Mouse (Mus musculus): ENCODE results near the gene Nags.

Nags gene

GRCm38 (mm10) chr11:102145471-102146001 lies at the start of gene Nags:
Nags (plus strand) TSS chr11:102145513.
- DNase-seq (ENCODE audit: low read depth, low spot score), result no peak

GRCm38 (mm10) chr11:102095676-102096075 lies 49.6 kb upstream of the Nags start:
- no peak for DNase-seq (ENCODE audit: low read depth, low spot score)

GRCm38 (mm10) chr11:102096446-102096845 lies 48.9 kb upstream of the Nags start:
- no peak for DNase-seq (ENCODE audit: low read depth, low spot score)

GRCm38 (mm10) chr11:102096887-102097391 lies 48.4 kb upstream of the Nags start:
- peak; percentile 92 for DNase-seq (ENCODE audit: low read depth, low spot score)

DNA sequence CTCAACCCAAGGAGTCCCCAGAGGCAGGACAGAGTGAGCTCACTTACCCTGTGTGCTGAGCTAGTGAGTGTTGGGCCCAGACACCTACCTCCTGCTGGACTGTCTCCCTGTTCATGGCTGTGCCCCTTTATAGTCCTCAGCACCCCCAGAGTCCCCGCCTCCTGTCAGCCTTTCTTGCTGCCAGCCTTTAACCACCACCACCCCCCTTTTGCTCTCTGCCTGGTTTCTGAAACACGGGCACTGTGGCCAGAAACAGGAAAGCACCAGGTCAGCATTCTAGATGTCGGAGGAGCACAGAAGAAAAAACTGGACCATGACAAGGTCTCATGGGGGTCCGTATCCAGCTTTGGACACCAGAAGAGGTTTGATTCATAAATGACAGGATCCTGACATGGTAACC lies 44.1 kb upstream of the Nags start, which contains the start of gene Ppy:
Gene Ppy (minus strand): TSS at position 101 of the 400 bp plus-strand sequence.
- DNase-seq (ENCODE audit: low read depth, low spot score), result no peak

DNA sequence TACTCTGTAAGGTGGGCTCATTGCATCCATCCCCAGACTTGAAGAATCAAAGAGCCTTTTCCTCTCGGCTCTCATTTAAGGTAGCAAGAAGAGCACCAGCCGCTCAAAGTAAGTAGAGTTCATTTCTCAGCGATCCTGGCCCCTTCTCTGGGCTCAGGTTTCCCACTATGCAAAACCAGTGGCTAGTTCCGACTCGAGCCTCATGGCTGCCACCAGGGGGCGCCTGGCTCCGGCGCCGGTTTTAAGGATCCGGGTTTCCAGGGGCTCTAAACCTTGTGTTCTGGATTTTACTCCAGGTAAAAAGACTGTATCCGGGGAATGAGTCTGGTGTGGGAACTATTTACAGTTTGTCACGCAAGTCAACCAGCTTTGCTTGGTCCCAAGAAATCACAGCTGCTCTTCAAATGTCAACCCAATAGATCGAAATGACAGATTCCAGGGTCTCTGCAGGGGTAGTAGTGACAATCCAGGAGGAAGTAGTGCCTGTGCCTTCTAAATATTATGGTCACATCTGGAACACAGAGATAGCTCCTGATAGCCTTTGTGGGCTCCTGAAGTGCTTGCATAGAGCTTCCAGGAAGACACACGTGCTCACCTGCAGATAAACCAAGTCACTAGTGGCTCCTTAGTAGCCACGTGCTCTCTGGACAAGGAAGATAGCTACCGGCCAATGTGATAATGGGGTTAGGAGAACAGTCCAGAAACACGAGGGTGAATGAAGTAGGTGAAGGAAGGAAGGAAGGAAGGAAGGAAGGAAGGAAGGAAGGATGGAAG lies 42.6 kb upstream of the Nags start:
- peak; percentile 57 for DNase-seq (ENCODE audit: low read depth, low spot score)

DNA sequence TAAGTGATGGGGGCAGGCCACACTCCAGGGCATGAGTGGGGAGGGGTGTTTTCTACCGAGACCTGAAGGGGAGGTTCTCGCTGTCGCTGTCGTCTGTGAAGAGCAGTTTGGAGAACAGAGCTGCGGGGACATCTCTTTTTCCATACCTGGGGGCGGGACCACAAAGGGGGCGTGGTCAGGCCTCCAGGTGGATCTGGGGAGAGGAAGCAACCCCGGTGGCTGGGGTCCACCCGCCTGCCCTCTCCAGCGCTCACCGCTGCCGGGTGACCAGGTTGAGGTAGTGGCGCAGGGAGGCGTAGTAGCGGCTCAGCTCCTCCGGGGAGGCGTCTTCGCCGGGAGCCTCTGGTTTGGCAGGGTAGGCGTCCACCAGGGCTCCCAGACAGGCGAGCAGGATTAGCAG lies 38.4 kb upstream of the Nags start:
- DNase-seq (ENCODE audit: low read depth, low spot score), result no peak

GRCm38 (mm10) chr11:102107732-102108131 lies 37.6 kb upstream of the Nags start, which contains the start of gene Pyy:
Pyy (minus strand) TSS chr11:102107832.
- no peak for DNase-seq (ENCODE audit: low read depth, low spot score)

GRCm38 (mm10) chr11:102111576-102111975 lies 33.7 kb upstream of the Nags start:
- no peak for DNase-seq (ENCODE audit: low read depth, low spot score)

- no peak for DNase-seq (ENCODE audit: low read depth, low spot score)
These were observed 29.1 kb upstream of the Nags start for GRCm38 (mm10) chr11:102116241-102116640.

DNA sequence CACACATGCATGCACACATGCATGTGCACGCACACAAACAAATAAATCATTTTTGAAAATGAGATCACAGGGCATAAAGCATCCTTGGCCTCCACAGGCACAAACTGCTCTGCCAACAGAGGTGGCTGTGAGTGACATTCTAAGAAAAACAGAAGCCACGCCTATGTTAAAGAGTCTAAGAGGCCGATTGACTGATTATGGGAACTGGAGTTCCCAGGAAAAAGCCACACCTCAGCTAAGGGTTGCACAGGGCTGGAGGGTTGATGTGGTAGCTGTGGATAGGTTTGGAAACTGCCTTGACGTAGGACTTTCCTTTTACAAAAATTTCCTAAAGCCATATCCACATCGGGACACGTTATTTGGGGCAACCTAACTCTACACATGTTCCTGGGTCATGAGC lies 27.9 kb upstream of the Nags start:
- DNase-seq (ENCODE audit: low read depth, low spot score), result no peak

GRCm38 (mm10) chr11:102134516-102134915 lies 10.8 kb upstream of the Nags start:
- no peak for DNase-seq (ENCODE audit: low read depth, low spot score)

DNA sequence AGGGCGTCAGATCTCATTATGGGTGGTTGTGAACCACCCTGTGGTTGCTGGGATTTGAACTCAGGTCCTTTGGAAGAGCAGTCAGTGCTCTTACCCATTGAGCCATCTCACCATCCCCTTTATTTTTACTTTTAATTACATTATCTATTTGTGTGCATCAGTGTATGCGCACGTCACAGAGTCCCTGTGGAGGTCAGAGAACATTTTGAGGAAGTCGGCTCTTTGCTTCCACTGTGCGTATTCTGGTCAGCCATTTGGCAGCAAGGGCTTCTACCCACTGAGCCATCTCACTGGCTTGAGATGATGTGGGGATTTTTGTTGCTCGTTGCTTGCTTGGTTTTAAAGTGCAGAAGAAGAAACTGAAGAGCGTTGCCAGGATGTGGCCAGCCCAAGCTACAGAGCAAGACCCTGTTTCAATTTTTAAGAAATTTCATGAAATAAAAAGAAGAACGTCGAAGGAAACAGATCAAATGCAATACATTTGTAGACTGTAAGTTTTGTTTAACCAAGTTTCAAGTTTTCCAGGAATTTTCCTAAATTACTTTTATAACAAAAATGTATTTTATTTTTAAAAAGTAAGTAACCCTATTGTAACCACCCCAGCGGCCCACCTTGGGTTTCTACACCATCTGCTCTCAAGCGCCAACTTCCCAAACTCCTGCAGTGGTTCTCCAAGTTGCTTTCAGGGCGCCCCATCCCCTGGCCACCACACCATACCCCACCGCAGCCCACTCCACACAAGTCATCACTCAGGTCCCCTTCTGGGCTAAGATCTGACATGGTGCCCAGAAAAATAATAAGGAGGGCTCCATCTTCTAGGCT lies 7.5 kb upstream of the Nags start:
- peak; percentile 66 for DNase-seq (ENCODE audit: low read depth, low spot score)

DNA sequence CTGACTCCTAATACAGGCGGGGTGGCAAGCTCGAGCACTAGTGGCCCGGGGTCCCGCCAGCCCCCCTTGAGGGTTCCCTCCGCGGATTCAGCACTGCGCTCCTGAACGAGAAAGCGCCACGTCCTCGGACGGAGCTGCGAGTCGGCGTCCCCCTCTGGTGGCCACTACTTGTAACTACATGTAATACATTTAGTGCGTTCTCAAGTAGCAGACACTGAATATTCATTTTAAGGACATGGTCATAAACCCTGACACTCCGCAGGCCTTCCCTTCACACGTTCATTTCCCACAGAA lies 6.9 kb upstream of the Nags start:
- peak; percentile 76 for DNase-seq (ENCODE audit: low read depth, low spot score)

GRCm38 (mm10) chr11:102140508-102140907 lies 4.8 kb upstream of the Nags start:
- peak; percentile 70 for DNase-seq (ENCODE audit: low read depth, low spot score)

DNA sequence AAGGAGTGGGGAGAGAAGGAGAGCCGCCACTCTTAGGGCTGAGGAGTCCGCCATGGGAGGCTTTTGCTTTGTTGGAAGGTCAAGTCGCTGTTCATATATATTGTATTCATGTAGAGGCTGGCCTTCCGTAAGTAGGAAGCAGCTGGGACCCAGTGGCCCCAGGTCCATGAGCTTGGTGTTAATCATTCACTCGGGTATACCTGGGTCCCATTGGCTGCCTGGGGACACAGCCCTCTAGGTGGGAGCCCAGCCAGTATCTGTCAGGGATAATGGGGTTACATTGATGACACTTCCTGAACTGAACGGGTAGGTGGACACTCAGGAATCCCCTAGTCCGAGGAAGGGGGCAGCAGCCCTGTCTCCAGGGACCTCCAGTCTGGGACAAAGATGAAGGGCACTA lies 3.0 kb upstream of the Nags start:
- no peak for DNase-seq (ENCODE audit: low read depth, low spot score)

DNA sequence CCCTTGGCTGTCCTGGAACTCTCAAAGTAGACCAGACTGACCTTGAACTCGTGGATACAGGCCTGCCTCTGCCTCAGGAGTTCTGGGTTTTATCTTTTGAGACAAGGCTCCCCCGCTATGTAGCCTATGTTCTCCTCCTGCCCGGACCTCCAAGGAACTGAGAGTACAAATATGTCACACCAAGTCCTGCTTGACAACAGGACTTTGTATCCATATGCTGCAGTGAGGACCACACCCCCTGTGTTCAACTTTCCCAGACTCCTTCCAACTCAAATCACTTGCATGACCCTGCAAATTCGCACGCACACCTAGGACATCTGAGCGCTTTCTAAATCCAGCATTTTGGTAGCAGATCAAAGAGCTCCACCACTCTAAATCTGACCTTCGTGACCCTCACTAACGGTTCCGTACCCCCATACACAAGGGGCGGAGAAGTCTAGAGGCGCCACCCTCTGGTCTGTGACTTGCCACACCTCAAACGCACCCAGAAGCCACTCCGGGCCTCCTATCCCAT lies 299 bp upstream of the Nags start:
- DNase-seq (ENCODE audit: low read depth, low spot score), result no peak

GRCm38 (mm10) chr11:102146005-102146404 lies 692 bp downstream of the Nags start:
- no peak for DNase-seq (ENCODE audit: low read depth, low spot score)

- DNase-seq (ENCODE audit: low read depth, low spot score), result no peak
These were observed 1.2 kb downstream of the Nags start for GRCm38 (mm10) chr11:102146531-102146930.

DNA sequence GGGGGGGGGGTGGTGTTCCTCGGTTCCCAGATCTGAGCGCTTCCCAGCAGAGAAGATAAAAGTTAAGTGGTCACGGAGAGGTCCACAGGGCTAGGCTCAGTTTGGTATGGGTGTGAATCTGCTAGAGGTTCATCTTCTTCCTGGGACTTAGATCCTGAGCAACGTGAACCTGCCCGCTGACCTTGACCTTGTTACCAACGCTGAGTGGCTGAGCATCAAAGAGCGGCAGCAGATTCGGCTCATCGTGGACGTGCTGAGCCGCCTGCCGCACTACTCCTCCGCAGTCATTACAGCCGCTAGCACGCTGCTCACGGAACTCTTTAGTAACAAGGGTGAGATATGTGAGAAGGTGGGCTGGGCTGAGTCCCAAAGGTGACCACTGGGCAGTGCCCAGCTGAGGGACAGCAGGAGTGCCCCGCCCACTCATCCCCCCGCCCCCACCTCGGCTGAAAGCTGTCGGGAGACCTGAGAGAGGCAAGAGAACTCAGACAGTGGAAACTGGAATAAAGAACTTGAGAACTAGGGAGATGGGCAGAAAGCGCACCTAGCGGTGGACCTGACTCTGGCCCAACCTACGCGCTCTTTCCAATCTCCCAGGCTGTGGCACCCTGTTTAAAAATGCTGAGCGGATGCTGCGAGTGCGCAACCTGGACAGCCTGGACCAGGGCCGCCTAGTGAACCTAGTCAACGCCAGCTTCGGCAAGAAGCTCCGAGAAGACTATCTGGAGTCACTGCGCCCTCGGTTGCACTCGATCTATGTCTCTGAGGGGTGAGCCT lies 2.1 kb downstream of the Nags start:
- no peak for DNase-seq (ENCODE audit: low read depth, low spot score)

DNA sequence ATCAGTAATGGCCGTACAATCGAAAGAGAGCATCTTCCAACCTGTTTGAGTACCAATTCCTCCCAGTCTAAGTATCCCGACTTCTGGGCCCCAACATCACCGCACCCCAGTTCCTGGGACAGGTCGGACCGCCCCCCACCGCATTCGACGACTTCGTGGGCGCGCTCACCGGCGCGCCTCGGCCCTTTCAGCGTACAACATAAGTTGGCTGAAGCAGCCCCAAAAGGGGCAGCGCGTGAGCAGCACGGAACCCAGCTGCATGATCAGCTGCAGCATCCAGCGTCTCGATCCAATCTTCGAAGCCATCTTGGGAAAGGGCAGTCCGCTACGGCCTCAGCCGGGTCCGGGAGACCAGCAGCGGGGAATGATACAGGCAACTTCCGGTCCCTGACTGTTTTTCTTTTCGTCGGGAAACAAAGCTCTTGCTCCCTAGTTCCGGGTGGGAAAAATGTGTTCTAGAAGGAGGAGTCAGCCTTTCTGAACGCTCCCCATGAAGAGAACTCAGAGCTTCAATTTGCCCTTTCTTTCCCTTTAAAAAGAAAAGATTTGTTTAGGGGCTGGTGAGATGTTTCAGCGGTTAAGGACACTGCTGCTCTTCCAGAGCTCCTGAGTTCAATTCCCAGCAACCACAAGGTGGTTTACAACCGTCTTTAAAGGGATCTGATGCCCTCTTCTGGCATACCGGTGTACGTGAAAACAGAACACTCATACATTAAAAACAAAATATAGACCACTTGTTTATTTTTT lies 10.9 kb downstream of the Nags start, which contains the start of gene Tmem101:
Gene Tmem101 (minus strand): TSS at position 366 of the 747 bp plus-strand sequence.
- peak; percentile 92 for DNase-seq (ENCODE audit: low read depth, low spot score)
